Mouse (Mus musculus): ENCODE measurements around the gene Tet1. TPM values are rescaled to one million over a fixed set of nuclear protein-coding genes. Genes with fewer than 3 reads are reported as not detected.

Tet1 gene
- total RNA-seq, 2 experiments from 2014 or later: 11.0 to 12.7 TPM

DNA sequence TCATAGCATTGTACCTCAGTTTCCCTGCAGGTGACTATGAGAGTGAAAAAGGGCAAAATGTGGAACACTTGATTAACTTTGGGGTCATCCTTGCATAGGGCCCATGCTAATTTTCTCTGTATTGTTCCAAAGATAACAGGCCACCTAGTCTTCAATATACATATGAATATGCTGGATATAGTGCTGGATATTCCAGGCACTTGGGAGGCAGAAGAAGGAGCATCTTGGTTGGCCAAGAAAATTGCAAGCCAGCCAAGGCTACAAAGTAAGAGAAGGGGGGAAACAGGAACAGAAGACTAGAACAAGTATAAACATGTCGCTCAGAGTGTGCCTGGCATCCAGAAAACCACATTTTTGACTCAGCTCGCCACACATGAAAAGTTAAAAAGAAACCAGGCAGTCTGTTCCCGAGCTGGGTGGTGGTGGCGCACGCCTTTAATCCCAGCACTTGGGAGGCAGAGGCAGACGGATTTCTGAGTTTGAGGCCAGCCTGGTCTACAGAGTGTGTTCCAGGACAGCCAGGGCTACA is 15.4 kb downstream of the Tet1 start:
- DNase-seq (ENCODE audit: low spot score): no peak
- intact Hi-C loops (cut with DNase I): no loop called here

DNA sequence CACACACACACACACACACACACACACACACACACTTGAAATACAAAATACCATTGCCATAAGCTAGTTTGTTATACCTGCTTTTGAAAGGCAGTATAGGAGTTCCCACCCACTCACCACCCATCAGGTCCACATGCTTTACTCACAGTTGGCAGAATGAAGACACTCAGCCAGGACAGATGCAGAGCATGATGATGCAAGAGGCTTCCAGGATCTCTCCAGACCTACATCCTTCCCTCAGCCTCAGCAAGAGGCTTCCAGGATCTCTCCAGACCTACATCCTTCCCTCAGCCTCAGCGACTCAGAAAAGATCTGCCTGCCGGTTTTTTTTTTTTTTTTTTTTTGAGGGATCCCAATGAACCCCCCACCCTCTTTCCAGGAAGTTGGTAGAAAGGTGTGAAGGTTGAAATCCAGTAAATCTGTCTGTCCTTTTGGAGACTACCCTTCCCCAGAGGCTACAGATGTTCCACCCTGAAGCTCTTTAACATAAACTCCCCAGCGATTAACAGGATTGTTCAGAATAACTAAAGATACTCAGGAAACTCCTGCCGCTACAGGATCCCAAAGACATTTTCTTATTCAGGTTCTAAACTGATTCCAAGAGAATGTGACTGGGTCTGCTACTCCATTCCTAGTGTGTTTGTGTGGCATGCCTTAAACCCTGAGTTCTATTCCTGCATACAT is 16.1 kb downstream of the Tet1 start:
- intact Hi-C loops (cut with DNase I): no loop called here
- DNase-seq (ENCODE audit: low spot score): no peak

DNA sequence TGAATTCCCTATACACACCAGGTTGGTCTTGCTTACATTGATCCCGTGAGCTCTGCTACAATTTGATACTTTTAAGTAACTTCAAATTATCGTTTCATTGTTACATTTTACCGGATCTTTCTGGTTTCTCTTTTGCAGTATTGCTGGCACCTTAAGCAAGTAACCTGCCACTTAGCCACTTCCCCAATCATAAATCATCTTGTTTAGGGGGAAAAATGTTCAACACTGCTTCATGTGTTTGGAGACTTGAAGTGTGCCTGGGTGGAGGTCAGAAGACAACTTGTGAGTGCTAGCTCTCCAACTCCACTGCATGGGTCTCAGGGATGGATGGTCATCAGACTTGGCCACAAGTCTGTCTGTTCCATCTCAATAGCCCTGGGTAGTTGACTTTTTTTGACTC is 17.8 kb downstream of the Tet1 start:
- intact Hi-C loops (cut with DNase I): no loop called here
- no peak for DNase-seq (ENCODE audit: low spot score)

GRCm38 (mm10) chr10:62886799-62887591 is 21.8 kb downstream of the Tet1 start:
- intact Hi-C loops (cut with DNase I): loop anchor here (2.0 kb wide), 1 partner anchor 22 kb away; no protein-coding TSS in a partner anchor
- no peak for DNase-seq (ENCODE audit: low spot score)

- intact Hi-C loops (cut with DNase I): loop anchor here (2.0 kb wide), 1 partner anchor 21 kb away; no protein-coding TSS in a partner anchor
Observed at GRCm38 (mm10) chr10:62885969-62886798, 22.6 kb downstream of the Tet1 start.

GRCm38 (mm10) chr10:62885460-62885859 is 23.3 kb downstream of the Tet1 start:
- DNase-seq (ENCODE audit: low spot score): no peak
- intact Hi-C loops (cut with DNase I): no loop called here

More at GRCm38 (mm10) chr10:62885969-62886798, 22.6 kb downstream of the Tet1 start:
- no peak for DNase-seq (ENCODE audit: low spot score)

GRCm38 (mm10) chr10:62884517-62884916 is 24.3 kb downstream of the Tet1 start:
- no peak for DNase-seq (ENCODE audit: low spot score)
- intact Hi-C loops (cut with DNase I): no loop called here

GRCm38 (mm10) chr10:62883933-62884372 is 24.8 kb downstream of the Tet1 start:
- intact Hi-C loops (cut with DNase I): no loop called here
- DNase-seq (ENCODE audit: low spot score): no peak

GRCm38 (mm10) chr10:62881211-62881610 is 27.6 kb downstream of the Tet1 start:
- intact Hi-C loops (cut with DNase I): no loop called here
- DNase-seq (ENCODE audit: low spot score): no peak

DNA sequence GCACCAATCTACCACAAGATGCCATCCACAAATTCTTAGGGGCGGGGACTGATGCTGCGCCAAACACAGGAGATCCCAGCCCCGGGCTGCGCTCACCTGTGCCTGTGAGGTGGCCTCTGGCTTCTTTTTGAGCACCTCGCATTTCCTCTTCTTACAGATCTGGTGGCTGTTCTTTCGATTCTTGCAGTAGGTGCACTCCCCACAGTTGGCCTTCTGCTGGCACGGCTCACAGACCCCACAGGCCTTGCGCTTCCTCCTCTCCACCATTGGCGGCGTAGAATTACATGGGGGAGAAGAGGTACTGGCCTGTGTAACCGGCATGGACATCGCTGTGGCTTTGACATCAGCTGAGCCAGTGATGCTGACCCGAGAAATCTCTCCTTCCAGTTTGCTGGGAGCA is 30.7 kb downstream of the Tet1 start:
- intact Hi-C loops (cut with DNase I): no loop called here
- no peak for DNase-seq (ENCODE audit: low spot score)

- DNase-seq (ENCODE audit: low spot score): no peak
- intact Hi-C loops (cut with DNase I): no loop called here
Observed at GRCm38 (mm10) chr10:62875565-62875964, 33.2 kb downstream of the Tet1 start.

DNA sequence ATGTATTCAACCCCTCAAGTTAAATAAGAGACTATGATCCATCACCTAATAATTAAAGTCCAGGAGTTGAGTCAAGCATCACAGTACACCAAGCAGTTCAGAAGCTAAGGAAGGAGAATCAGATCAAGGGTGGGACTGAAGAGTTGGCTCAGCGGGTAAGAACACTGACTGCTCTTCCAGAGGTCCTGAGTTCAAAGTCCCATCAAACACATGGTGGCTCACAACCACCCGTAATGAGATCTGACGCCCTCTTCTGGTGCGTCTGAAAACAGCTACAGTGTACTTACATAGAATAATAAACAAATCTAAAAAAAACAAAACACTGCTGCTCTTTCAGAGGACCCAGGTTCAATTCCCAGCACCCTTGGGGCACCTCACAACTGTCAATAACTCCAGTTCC is 34.0 kb downstream of the Tet1 start:
- DNase-seq (ENCODE audit: low spot score): no peak
- intact Hi-C loops (cut with DNase I): no loop called here

GRCm38 (mm10) chr10:62866035-62866791 is 42.6 kb downstream of the Tet1 start:
- DNase-seq (ENCODE audit: low spot score): peak; percentile 34
- intact Hi-C loops (cut with DNase I): loop anchor here (5.0 kb wide), 1 partner anchor 156 kb away; the partner anchor contains the start of genes Hnrnph3 and Pbld2

DNA sequence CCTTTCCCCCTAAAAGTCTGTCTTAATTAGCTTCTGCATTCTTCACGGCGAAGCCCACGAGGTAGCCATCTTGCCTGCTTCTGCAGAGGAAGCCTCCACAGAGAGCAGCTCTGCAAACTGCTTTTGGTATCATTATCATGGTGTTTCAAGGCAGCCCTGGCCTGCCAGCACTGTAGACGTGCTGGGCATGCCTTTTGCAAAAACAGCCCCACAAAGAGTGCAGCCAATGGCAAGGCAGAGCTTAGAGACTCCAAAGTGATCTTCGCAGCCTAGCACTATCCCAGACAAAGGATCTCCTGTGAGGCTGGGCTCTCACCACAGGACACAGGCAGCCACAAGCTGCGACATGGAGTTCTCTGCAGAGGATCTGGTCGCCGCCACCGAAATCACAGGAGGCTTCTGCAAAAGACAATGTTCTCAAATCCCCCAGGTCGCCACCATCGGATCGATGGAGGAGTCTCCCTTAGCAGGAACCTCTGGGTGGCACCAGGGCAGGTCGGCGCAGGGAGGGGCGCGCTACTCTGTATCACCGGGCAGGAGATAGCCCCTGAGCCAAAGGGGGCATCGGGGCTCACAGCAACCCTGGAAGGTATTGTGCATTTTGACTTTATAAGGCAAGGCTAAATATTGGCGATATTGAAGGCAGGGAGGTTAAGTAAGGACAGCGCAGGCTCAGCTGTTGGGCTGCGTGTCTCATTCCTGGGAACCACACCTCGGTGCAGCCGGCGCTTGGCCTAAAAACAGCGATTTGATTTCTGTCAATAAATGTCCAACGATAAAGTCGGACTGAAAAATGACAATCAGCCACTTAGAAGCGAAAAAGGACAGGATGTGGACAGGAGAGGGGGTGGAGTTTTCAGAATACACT is 43.4 kb downstream of the Tet1 start:
- DNase-seq (ENCODE audit: low spot score): peak; percentile 63
- intact Hi-C loops (cut with DNase I): loop anchor here (2.0 to 5.0 kb wide), 3 partner anchors 21 to 157 kb away; partner anchors contain the start of genes Hnrnph3, Pbld2 and Slc25a16

- intact Hi-C loops (cut with DNase I): no loop called here
- no peak for DNase-seq (ENCODE audit: low spot score)
Observed at GRCm38 (mm10) chr10:62863563-62863962, 45.2 kb downstream of the Tet1 start.

DNA sequence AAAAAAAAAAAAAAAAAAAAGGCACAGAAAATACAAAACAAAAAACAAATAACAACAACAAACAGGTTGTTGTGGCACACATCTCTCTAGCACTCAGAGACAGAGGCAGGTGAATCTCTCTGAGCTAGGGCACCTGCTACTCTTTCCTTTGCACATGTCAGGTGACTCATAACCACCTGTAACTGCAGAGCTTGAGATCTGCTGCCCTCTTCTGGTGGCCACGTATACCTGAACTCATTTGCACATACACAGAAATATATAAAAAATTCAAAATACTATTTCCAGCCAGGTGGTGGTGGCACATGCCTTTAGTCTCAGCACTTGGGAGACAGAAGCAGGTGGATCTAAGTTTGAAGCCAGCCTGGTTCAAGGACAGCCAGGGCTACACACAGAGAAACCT is 46.4 kb downstream of the Tet1 start:
- no peak for DNase-seq (ENCODE audit: low spot score)
- intact Hi-C loops (cut with DNase I): no loop called here

- intact Hi-C loops (cut with DNase I): no loop called here
- DNase-seq (ENCODE audit: low spot score): no peak
Observed at GRCm38 (mm10) chr10:62858967-62859366, 49.8 kb downstream of the Tet1 start.

- intact Hi-C loops (cut with DNase I): no loop called here
- no peak for DNase-seq (ENCODE audit: low spot score)
Observed at GRCm38 (mm10) chr10:62856690-62857290, 52.0 kb downstream of the Tet1 start.
